Mouse (Mus musculus) heart, postnatal 0 days (tissue): ENCODE measurements around the gene Tram2.

ENCODE experiments used
- CTCF ChIP-seq: IDR thresholded peaks from 2 replicates; pipeline ENCODE4 v1.5.1; 2016; ENCODE audit warnings: antibody characterized with exemption, control low read depth, low read depth
- EP300 ChIP-seq: IDR thresholded peaks from 2 replicates; pipeline ENCODE4 v1.6.1; 2016; ENCODE audit warnings: antibody characterized with exemption, low read depth

GRCm38 (mm10) chr1:21010282-21010800 is 68.7 kb downstream of the Tram2 start:
- TF ChIP-seq EP300 (no peak), CTCF (no peak)
